In genomic region chr7:19920166-19920505, GRCm38 (mm10) we compare ENCODE assay signal across 8 mouse cellular contexts. TPM values are rescaled to one million over a fixed set of nuclear protein-coding genes. Genes with fewer than 3 reads are reported as not detected.
DNase-seq lines count a peak whose midpoint lies in the region; ATAC-seq and TF ChIP-seq lines count a peak whose summit lies in the region.

No protein-coding gene starts in this region.

- no peaks in the 10 kb centered on the region; the same call in 1 of the 2 replicates for H3K27me3 ChIP-seq in heart, embryonic 14.5 days (ENCODE audit: control insufficient read depth, insufficient read depth, low read length)
- H3K27me3 ChIP-seq in hindbrain, embryonic 14.5 days (ENCODE audit: control insufficient read depth, insufficient read depth, low read length): no peaks in the 10 kb centered on the region
- no peaks in the 10 kb centered on the region for H3K27me3 ChIP-seq in midbrain, embryonic 15.5 days (replicated peaks)

- ATAC-seq in heart, embryonic 14.5 days (ENCODE audit: insufficient number of reproducible peaks, insufficient read depth, low FRiP score, low read depth): 0 out of 2 replicates have a peak, but pooled peaks have one; percentile 31
- ATAC-seq in hindbrain, embryonic 14.5 days (ENCODE audit: low FRiP score): peak; percentile 39
- ATAC-seq in midbrain, embryonic 15.5 days (replicated peaks): peak; percentile 60
- ATAC-seq in erythroblast, adult 5-6 weeks (replicated peaks; ENCODE audit: low FRiP score, poor library complexity, severe bottlenecking): no peak

- H3K4me1 ChIP-seq in heart, embryonic 14.5 days (ENCODE audit: control insufficient read depth in 2 of 2, insufficient read depth in 2 of 2, low read length in 2 of 2): peaks cover 2 to 10% of the 10 kb centered on the region in 2 experiments; a peak in 3 of 4 replicates
- peaks cover 22% of the 10 kb centered on the region for H3K4me1 ChIP-seq in bone marrow macrophage, adult 2 months (ENCODE audit: control insufficient read depth, insufficient read depth, low read length)
- peaks cover 4% of the 10 kb centered on the region for H3K4me1 ChIP-seq in hindbrain, embryonic 14.5 days (replicated peaks; ENCODE audit: control insufficient read depth, insufficient read depth, low read length)
- H3K4me1 ChIP-seq in midbrain, embryonic 15.5 days: peaks cover 10% of the 10 kb centered on the region

- peak overlapping the region; percentile 67 to 90 for H3K4me3 ChIP-seq in heart, embryonic 14.5 days (ENCODE audit: control insufficient read depth in 1 of 2, insufficient read depth in 1 of 2, low read depth in 1 of 2, low read length in 2 of 2)
- H3K4me3 ChIP-seq in bone marrow macrophage, adult 2 months (ENCODE audit: insufficient read depth, low read length): peak overlapping the region; percentile 70
- peak overlapping the region; percentile 70 for H3K4me3 ChIP-seq in hindbrain, embryonic 14.5 days (replicated peaks; ENCODE audit: low read length)
- H3K4me3 ChIP-seq in midbrain, embryonic 15.5 days: peak overlapping the region; percentile 73

- H3K4me2 ChIP-seq in heart, embryonic 14.5 days (ENCODE audit: low read length): peak overlapping the region; percentile 65
- peak overlapping the region; percentile 67 for H3K4me2 ChIP-seq in hindbrain, embryonic 14.5 days (replicated peaks)
- peak overlapping the region; percentile 63 for H3K4me2 ChIP-seq in midbrain, embryonic 15.5 days

- peak overlapping the region; percentile 60 to 94 for H3K27ac ChIP-seq in heart, embryonic 14.5 days (replicated peaks in 1 of 2; ENCODE audit: control insufficient read depth in 1 of 2, insufficient read depth in 1 of 2, low read depth in 2 of 2, low read length in 2 of 2)
- H3K27ac ChIP-seq in bone marrow macrophage, adult 2 months (ENCODE audit: insufficient read depth, low read depth, low read length): peak overlapping the region; percentile 50; the same call in 1 of the 2 replicates
- H3K27ac ChIP-seq in hindbrain, embryonic 14.5 days: peak overlapping the region; percentile 91
- peak overlapping the region; percentile 91 for H3K27ac ChIP-seq in midbrain, embryonic 15.5 days

- 22% methylated on average over 4 of the region's 4 CpGs for WGBS in heart, embryonic 14.5 days
- WGBS in hindbrain, embryonic 14.5 days: 38% methylated on average over 4 of the region's 4 CpGs
- 36% methylated on average over 4 of the region's 4 CpGs for WGBS in midbrain, embryonic 15.5 days

- no peak for TF ChIP-seq POLR2A in bone marrow macrophage, adult 2 months (IDR thresholded peaks at IDR 0.05; ENCODE audit: borderline replicate concordance, low read depth, low read length)

- DNase-seq in heart, adult 8-10 months (ENCODE audit: low spot score): no peak
- no peak for DNase-seq in hindbrain, embryonic 14.5 days (ENCODE audit: low spot score)
- no peak for DNase-seq in spleen, adult 18-20 months
- no peak for DNase-seq in kidney, postnatal 36 days

- H3K9ac ChIP-seq in heart, embryonic 14.5 days (ENCODE audit: low read length): peak overlapping the region; percentile 95
- peak overlapping the region; percentile 85 for H3K9ac ChIP-seq in hindbrain, embryonic 14.5 days
- H3K9ac ChIP-seq in midbrain, embryonic 15.5 days: peak overlapping the region; percentile 70

- H3K36me3 ChIP-seq in heart, embryonic 14.5 days (ENCODE audit: control insufficient read depth, insufficient read depth, low read length): peaks cover 37% of the 10 kb centered on the region
- H3K36me3 ChIP-seq in hindbrain, embryonic 14.5 days (replicated peaks; ENCODE audit: control insufficient read depth, insufficient read depth): peaks cover 22% of the 10 kb centered on the region
- peaks cover 6% of the 10 kb centered on the region; the same call in 1 of the 2 replicates for H3K36me3 ChIP-seq in midbrain, embryonic 15.5 days (replicated peaks)

- H3K9me3 ChIP-seq in heart, embryonic 14.5 days (ENCODE audit: control insufficient read depth, low read length): no peaks in the 10 kb centered on the region
- H3K9me3 ChIP-seq in hindbrain, embryonic 14.5 days (ENCODE audit: control insufficient read depth, low read length): no peaks in the 10 kb centered on the region
- no peaks in the 10 kb centered on the region for H3K9me3 ChIP-seq in midbrain, embryonic 15.5 days

- TF ChIP-seq CTCF in bone marrow macrophage, adult 2 months (IDR thresholded peaks at IDR 0.05; ENCODE audit: low read depth, low read length): no peak

RNA-seq across cellular contexts. Expression of gene Pvr, which starts 0.8 kb away (rescaled TPM):
- 12.7 and 12.9 TPM in 2 replicates for polyA plus RNA-seq in heart, embryonic 14.5 days (2014; fragmentation: Nextera tagmentation; extraction: Ambion mirVana)
- 10 to 100 TPM; 17.9 to 25.0 (median 20.5) TPM for total RNA-seq in heart, adult 8-10 months (2022)
- 13.0 and 16.9 TPM in 2 replicates for polyA plus RNA-seq in bone marrow macrophage, adult 2 months (2012; ENCODE audit: insufficient read depth, insufficient read length, missing spikeins)
- polyA plus RNA-seq in hindbrain, embryonic 14.5 days (2014; fragmentation: Nextera tagmentation; extraction: Ambion mirVana): 6.4 and 6.6 TPM in 2 replicates
- polyA plus RNA-seq in midbrain, embryonic 15.5 days (2015; fragmentation: Nextera tagmentation; extraction: Ambion mirVana): 11.5 and 12.6 TPM in 2 replicates
- total RNA-seq in erythroblast, adult 5-6 weeks (2015; ENCODE audit: low replicate concordance): 0.42 TPM in 1 of 2 replicates, not detected in the other
- 1.9 TPM in 1 of 2 replicates, not detected in the other for total RNA-seq in erythroblast, adult 5-6 weeks (2017; ENCODE audit: low replicate concordance)

RNA-seq across cellular contexts. Expression of gene Igsf23, which starts 30.4 kb away (rescaled TPM):
- polyA plus RNA-seq in heart, embryonic 14.5 days (2014; fragmentation: Nextera tagmentation; extraction: Ambion mirVana): 1.3 and 1.8 TPM in 2 replicates
- 1 to 10 TPM; 1.4 to 2.1 (median 1.6) TPM for total RNA-seq in heart, adult 8-10 months (2022)
- polyA plus RNA-seq in bone marrow macrophage, adult 2 months (2012; ENCODE audit: insufficient read depth, insufficient read length, missing spikeins): not detected in 2 replicates
- polyA plus RNA-seq in hindbrain, embryonic 14.5 days (2014; fragmentation: Nextera tagmentation; extraction: Ambion mirVana): not detected in 2 replicates
- not detected in 2 replicates for polyA plus RNA-seq in midbrain, embryonic 15.5 days (2015; fragmentation: Nextera tagmentation; extraction: Ambion mirVana)
- total RNA-seq in erythroblast, adult 5-6 weeks (2015; ENCODE audit: low replicate concordance): not detected in 2 replicates
- total RNA-seq in erythroblast, adult 5-6 weeks (2017; ENCODE audit: low replicate concordance): not detected in 2 replicates

RNA-seq across cellular contexts. Expression of gene Ceacam19, which starts 32.4 kb away (rescaled TPM):
- not detected in 2 replicates for polyA plus RNA-seq in heart, embryonic 14.5 days (2014; fragmentation: Nextera tagmentation; extraction: Ambion mirVana)
- total RNA-seq in heart, adult 8-10 months (2022): not detected
- polyA plus RNA-seq in bone marrow macrophage, adult 2 months (2012; ENCODE audit: insufficient read depth, insufficient read length, missing spikeins): 8.1 and 8.5 TPM in 2 replicates
- not detected in 2 replicates for polyA plus RNA-seq in hindbrain, embryonic 14.5 days (2014; fragmentation: Nextera tagmentation; extraction: Ambion mirVana)
- polyA plus RNA-seq in midbrain, embryonic 15.5 days (2015; fragmentation: Nextera tagmentation; extraction: Ambion mirVana): not detected in 2 replicates
- not detected in 2 replicates for total RNA-seq in erythroblast, adult 5-6 weeks (2015; ENCODE audit: low replicate concordance)
- 0.28 TPM in 1 of 2 replicates, not detected in the other for total RNA-seq in erythroblast, adult 5-6 weeks (2017; ENCODE audit: low replicate concordance)

RNA-seq across cellular contexts. Expression of gene Ceacam20, which starts 45.1 kb away (rescaled TPM):
- polyA plus RNA-seq in heart, embryonic 14.5 days (2014; fragmentation: Nextera tagmentation; extraction: Ambion mirVana): not detected in 2 replicates
- total RNA-seq in heart, adult 8-10 months (2022): not detected
- not detected in 2 replicates for polyA plus RNA-seq in bone marrow macrophage, adult 2 months (2012; ENCODE audit: insufficient read depth, insufficient read length, missing spikeins)
- polyA plus RNA-seq in hindbrain, embryonic 14.5 days (2014; fragmentation: Nextera tagmentation; extraction: Ambion mirVana): not detected in 2 replicates
- polyA plus RNA-seq in midbrain, embryonic 15.5 days (2015; fragmentation: Nextera tagmentation; extraction: Ambion mirVana): not detected in 2 replicates
- not detected in 2 replicates for total RNA-seq in erythroblast, adult 5-6 weeks (2015; ENCODE audit: low replicate concordance)
- total RNA-seq in erythroblast, adult 5-6 weeks (2017; ENCODE audit: low replicate concordance): not detected in 2 replicates

RNA-seq across cellular contexts. Expression of gene Ceacam16, which starts 59.0 kb away (rescaled TPM):
- not detected in 2 replicates for polyA plus RNA-seq in heart, embryonic 14.5 days (2014; fragmentation: Nextera tagmentation; extraction: Ambion mirVana)
- under 1 TPM in 1 of 4 experiments, not detected in 3; 0.27 TPM for total RNA-seq in heart, adult 8-10 months (2022)
- 1.6 and 3.5 TPM in 2 replicates for polyA plus RNA-seq in bone marrow macrophage, adult 2 months (2012; ENCODE audit: insufficient read depth, insufficient read length, missing spikeins)
- polyA plus RNA-seq in hindbrain, embryonic 14.5 days (2014; fragmentation: Nextera tagmentation; extraction: Ambion mirVana): 0.17 and 0.20 TPM in 2 replicates
- polyA plus RNA-seq in midbrain, embryonic 15.5 days (2015; fragmentation: Nextera tagmentation; extraction: Ambion mirVana): 1.1 and 1.2 TPM in 2 replicates
- total RNA-seq in erythroblast, adult 5-6 weeks (2015; ENCODE audit: low replicate concordance): 0.38 TPM in 1 of 2 replicates, not detected in the other
- not detected in 2 replicates for total RNA-seq in erythroblast, adult 5-6 weeks (2017; ENCODE audit: low replicate concordance)
